Comparison of ENCODE assay signal across 8 mouse cellular contexts in genomic region chr5:90203168-90203567, GRCm38 (mm10). TPM values are rescaled to one million over a fixed set of nuclear protein-coding genes. Genes with fewer than 3 reads are reported as not detected.
DNase-seq lines count a peak whose midpoint lies in the region; ATAC-seq and TF ChIP-seq lines count a peak whose summit lies in the region.

No protein-coding gene starts in this region.

- no peak overlapping the region for H3K27ac ChIP-seq in liver, adult 2 months (replicated peaks; ENCODE audit: insufficient read depth, low read depth, low read length)
- H3K27ac ChIP-seq in liver, embryonic 12.5 days: no peak overlapping the region
- H3K27ac ChIP-seq in stomach, postnatal 0 days (replicated peaks): no peak overlapping the region

- WGBS in liver, adult 2 months: 5% methylated on average over 5 of the region's 5 CpGs
- 11% methylated on average over 5 of the region's 5 CpGs for WGBS in liver, embryonic 12.5 days (ENCODE audit: insufficient replicate concordance)
- WGBS in stomach, postnatal 0 days: 13% methylated on average over 5 of the region's 5 CpGs

- H3K4me3 ChIP-seq in liver, adult 2 months (ENCODE audit: insufficient read depth, low read depth, low read length): no peak overlapping the region
- no peak overlapping the region for H3K4me3 ChIP-seq in liver, embryonic 12.5 days
- no peak overlapping the region for H3K4me3 ChIP-seq in stomach, postnatal 0 days (ENCODE audit: low read depth, low read length)

- no peak for TF ChIP-seq POLR2A in liver, adult 2 months (IDR thresholded peaks at IDR 0.05; ENCODE audit: extremely low read depth, insufficient read depth, low read length)

- H3K36me3 ChIP-seq in liver, adult 2 months (ENCODE audit: control insufficient read depth, insufficient read depth, low read length): no peaks in the 10 kb centered on the region
- no peaks in the 10 kb centered on the region for H3K36me3 ChIP-seq in liver, embryonic 12.5 days
- H3K36me3 ChIP-seq in stomach, postnatal 0 days (ENCODE audit: control insufficient read depth, insufficient read depth, low read length): no peaks in the 10 kb centered on the region

- H3K79me2 ChIP-seq in liver, adult 2 months (ENCODE audit: control insufficient read depth, insufficient read depth, low read length): no peaks in the 10 kb centered on the region

- no peaks in the 10 kb centered on the region for H3K27me3 ChIP-seq in liver, adult 2 months (ENCODE audit: control insufficient read depth, insufficient read depth, low read length)
- peaks cover 6% of the 10 kb centered on the region for H3K27me3 ChIP-seq in liver, embryonic 12.5 days (replicated peaks)
- H3K27me3 ChIP-seq in stomach, postnatal 0 days (ENCODE audit: control insufficient read depth, insufficient read depth, low read length): no peaks in the 10 kb centered on the region

- H3K4me1 ChIP-seq in liver, adult 2 months (ENCODE audit: control insufficient read depth, insufficient read depth, low read length): peaks cover 10% of the 10 kb centered on the region
- H3K4me1 ChIP-seq in liver, embryonic 12.5 days: no peaks in the 10 kb centered on the region
- no peaks in the 10 kb centered on the region for H3K4me1 ChIP-seq in stomach, postnatal 0 days (replicated peaks; ENCODE audit: control insufficient read depth, insufficient read depth)

- DNase-seq in adrenal gland, adult 2 months: peak; percentile 28
- no peak for DNase-seq in adrenal gland, adult 18-20 months (ENCODE audit: low spot score in 2 of 2)
- DNase-seq in liver, adult 2 months (ENCODE audit: extremely low read depth, low read depth, low spot score): peak; percentile 73
- DNase-seq in c-Kit-positive CD71-positive TER-119-positive erythroid progenitor cells, embryonic 14.5 days (ENCODE audit: low spot score): peak; percentile 59
- peak; percentile 32 to 57 for DNase-seq in heart, postnatal 10 days
- peak; percentile 58 for DNase-seq in lung, postnatal 10 days
- DNase-seq in stomach, postnatal 0 days (ENCODE audit: low spot score): peak; percentile 27

- no peaks in the 10 kb centered on the region for H3K9me3 ChIP-seq in liver, embryonic 12.5 days (replicated peaks)
- no peaks in the 10 kb centered on the region for H3K9me3 ChIP-seq in stomach, postnatal 0 days (ENCODE audit: control insufficient read depth, low read length)

- ATAC-seq in liver, embryonic 12.5 days: no peak
- ATAC-seq in stomach, postnatal 0 days (ENCODE audit: low FRiP score, low TSS enrichment): no peak

- peak; percentile 58 for TF ChIP-seq CTCF in liver, adult 2 months (IDR thresholded peaks at IDR 0.05; ENCODE audit: low read depth, low read length)
- peak; percentile 90 for TF ChIP-seq CTCF in stomach, postnatal 0 days (IDR thresholded peaks at IDR 0.05; ENCODE audit: low read depth)

- peak; percentile 58 for TF ChIP-seq EP300 in stomach, postnatal 0 days (optimal IDR thresholded peaks at IDR 0.05)

- intact Hi-C loops in heart, postnatal 10 days (cut with DNase I): loop anchor here (1.0 to 5.0 kb wide), 4 partner anchors 164 to 450 kb away; partner anchors contain the start of genes Ankrd17 and Gm9958

- H3K9ac ChIP-seq in liver, adult 2 months (ENCODE audit: low read depth, low read length): no peak overlapping the region
- H3K9ac ChIP-seq in liver, embryonic 12.5 days: no peak overlapping the region
- H3K9ac ChIP-seq in stomach, postnatal 0 days (ENCODE audit: low read length): no peak overlapping the region

- H3K4me2 ChIP-seq in liver, embryonic 12.5 days: no peak overlapping the region
- H3K4me2 ChIP-seq in stomach, postnatal 0 days (replicated peaks; ENCODE audit: low read depth): no peak overlapping the region

RNA-seq across cellular contexts. Expression of gene Cox18, which starts 20.6 kb away (rescaled TPM):
- total RNA-seq in adrenal gland, adult 2 months (2021): 10 to 100 TPM; 24.3 to 59.9 TPM
- 127 and 166 TPM in 2 replicates for polyA plus RNA-seq in adrenal gland, adult 2 months (2012; rRNA removed)
- total RNA-seq in adrenal gland, adult 18-20 months (2021): 10 to 100 TPM; 26.1 to 48.9 TPM
- 10.0 and 12.6 TPM in 2 replicates for total RNA-seq in liver, adult 2 months (2014; rRNA removed)
- 23.2 and 28.8 TPM in 2 replicates for polyA plus RNA-seq in liver, adult 2 months (2012; rRNA removed)
- 24.1 and 25.7 TPM in 2 replicates for polyA plus RNA-seq in liver, embryonic 12.5 days (2016; fragmentation: Nextera tagmentation; extraction: Ambion mirVana)
- 10 to 100 TPM; 12.7 to 13.1 TPM for total RNA-seq in heart, postnatal 10 days (2021)
- 20.9 and 24.0 TPM in 2 replicates for polyA plus RNA-seq in stomach, postnatal 0 days (2015; fragmentation: Nextera tagmentation; extraction: Ambion mirVana)

Comparison
In these comparisons a context has a peak if more than half of its experiments do, and no peak if none do; other contexts are left out.
1. DNase-seq: peak in adrenal gland, adult 2 months (single experiment), liver, adult 2 months (single experiment), c-Kit-positive CD71-positive TER-119-positive erythroid progenitor cells, embryonic 14.5 days (single experiment), heart, postnatal 10 days (2 of 2), lung, postnatal 10 days (single experiment) and stomach, postnatal 0 days (single experiment); none in adrenal gland, adult 18-20 months (0 of 2).